Mouse (Mus musculus) hindbrain, embryonic 14.5 days (tissue): ENCODE measurements around the gene 2300002M23Rik. TPM values are rescaled to one million over a fixed set of nuclear protein-coding genes. Genes with fewer than 3 reads are reported as not detected.

Source experiments
- ATAC-seq: fragments of 200-750 bp; cut with Nextera tagmentation; 2 replicates; pipeline ENCODE4 v1.8.0; 2017; ENCODE audit warnings: moderate number of reproducible peaks, mild to moderate bottlenecking, moderate TSS enrichment, moderate library complexity; ENCODE audit not compliant: low FRiP score
- DNase-seq: peaks from one replicate; pipeline ENCODE4 v3.0.0-alpha.2; 2015; ENCODE audit warnings: low spot score
- H3K27ac ChIP-seq: fragments of 300-500 bp; sonication (generic); 2 replicates; pipeline ENCODE4 v1.5.1; 2014; ENCODE audit warnings: mild to moderate bottlenecking, moderate library complexity
- H3K27me3 ChIP-seq: fragments of 300-500 bp; sonication (generic); 2 replicates; pipeline ENCODE4 v1.6.1; 2014; ENCODE audit warnings: mild to moderate bottlenecking, low read length, mixed read lengths; ENCODE audit not compliant: control insufficient read depth, insufficient read depth
- H3K36me3 ChIP-seq: fragments of 300-500 bp; sonication (generic); replicated peaks from 2 replicates; pipeline ENCODE4 v1.6.1; 2014; ENCODE audit not compliant: control insufficient read depth, insufficient read depth
- H3K4me1 ChIP-seq: fragments of 300-500 bp; sonication (generic); replicated peaks from 2 replicates; pipeline ENCODE4 v1.6.1; 2014; ENCODE audit warnings: antibody characterized with exemption, low read length, mixed read lengths; ENCODE audit not compliant: control insufficient read depth, insufficient read depth
- H3K4me2 ChIP-seq: fragments of 300-500 bp; sonication (generic); replicated peaks from 2 replicates; pipeline ENCODE4 v1.6.1; 2014; ENCODE audit warnings: mild to moderate bottlenecking, moderate library complexity
- H3K4me3 ChIP-seq: fragments of 300-500 bp; sonication (generic); replicated peaks from 2 replicates; pipeline ENCODE4 v1.5.1; 2014; ENCODE audit warnings: mild to moderate bottlenecking, low read length
- H3K9ac ChIP-seq: fragments of 300-500 bp; sonication (generic); 2 replicates; pipeline ENCODE4 v1.6.1; 2014
- H3K9me3 ChIP-seq: fragments of 300-500 bp; sonication (generic); 2 replicates; pipeline ENCODE4 v1.6.1; 2016; ENCODE audit warnings: low read length; ENCODE audit not compliant: control insufficient read depth
- WGBS: fragments of 180-500 bp; shearing (Covaris S2); extraction: QIAGEN DNeasy Blood & Tissue Kit; methylation state at CpG from one replicate; pipeline ENCODE4 v1.1.7; 2014; 5-methylcytosine and 5-hydroxymethylcytosine counted together
- polyA plus RNA-seq: library from polyadenylated mRNA; unstranded; fragments of >200 nt; fragmentation: Nextera tagmentation; extraction: Ambion mirVana; gene quantifications from 2 replicates; pipeline ENCODE4 v1.2.1, GENCODE M21; 2014

The 2300002M23Rik gene
- polyA plus RNA-seq, 1 experiment from 2014 or later, result not detected

DNA sequence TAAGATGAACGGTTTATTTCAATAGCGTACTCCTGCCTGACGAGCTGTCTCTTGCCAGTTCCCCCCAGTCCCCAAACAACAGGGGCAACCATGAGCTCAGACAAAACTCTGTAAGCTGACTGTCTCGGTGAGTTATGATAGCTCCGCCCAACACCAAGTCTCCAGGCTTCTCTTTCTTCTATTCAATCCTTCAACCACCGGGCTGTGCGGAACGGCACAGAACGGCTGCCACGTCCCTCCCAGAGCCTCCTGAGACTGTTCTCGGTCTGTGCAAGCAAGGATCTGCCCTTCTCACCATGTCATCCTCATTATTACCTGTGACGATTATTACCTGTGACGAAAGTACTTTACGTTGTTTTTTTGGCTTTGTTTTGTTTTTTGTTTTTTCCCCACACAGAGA is 3.6 kb downstream of the 2300002M23Rik start:
- H3K9ac ChIP-seq, result no peak overlapping the region
- no peaks in the 10 kb centered on the region for H3K36me3 ChIP-seq
- no peak overlapping the region for H3K4me3 ChIP-seq
- H3K27me3 ChIP-seq, result peaks cover 17% of the 10 kb centered on the region
- 0 out of 2 replicates have a peak, but pooled peaks cover 3% of the 10 kb centered on the region for H3K4me1 ChIP-seq
- no peak overlapping the region for H3K27ac ChIP-seq
- DNase-seq, result no peak
- no peaks in the 10 kb centered on the region for H3K9me3 ChIP-seq
- H3K4me2 ChIP-seq, result no peak overlapping the region
- ATAC-seq, result no peak
- 58% methylated on average over 14 of the region's 14 CpGs for WGBS

DNA sequence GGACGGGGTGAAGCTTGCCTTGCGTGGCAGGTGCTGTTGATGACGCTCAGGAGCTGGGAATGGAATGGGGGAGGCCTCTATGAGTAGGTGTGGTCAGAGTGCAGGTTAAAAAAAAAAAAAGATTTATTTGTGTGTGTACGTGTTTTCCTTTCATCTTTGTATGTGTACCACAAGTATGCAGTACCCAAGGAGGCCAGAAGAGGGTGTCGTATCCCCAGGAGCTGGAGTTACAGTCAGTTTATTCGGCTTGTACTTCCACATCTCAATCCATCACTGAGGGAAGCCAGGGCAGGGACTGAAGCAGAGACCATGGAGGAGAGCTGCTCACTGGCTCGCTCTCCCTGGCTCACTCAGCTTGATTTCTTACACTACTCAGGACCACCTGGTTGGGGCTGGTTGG is 4.2 kb downstream of the 2300002M23Rik start:
- peaks cover 17% of the 10 kb centered on the region for H3K27me3 ChIP-seq
- no peak overlapping the region for H3K4me2 ChIP-seq
- no peak for ATAC-seq
- H3K27ac ChIP-seq, result no peak overlapping the region
- 96% methylated on average over 7 of the region's 7 CpGs for WGBS
- H3K4me1 ChIP-seq, result 0 out of 2 replicates have a peak, but pooled peaks cover 3% of the 10 kb centered on the region
- H3K9me3 ChIP-seq, result no peaks in the 10 kb centered on the region
- H3K4me3 ChIP-seq, result no peak overlapping the region
- H3K9ac ChIP-seq, result no peak overlapping the region
- H3K36me3 ChIP-seq, result no peaks in the 10 kb centered on the region
- no peak for DNase-seq

DNA sequence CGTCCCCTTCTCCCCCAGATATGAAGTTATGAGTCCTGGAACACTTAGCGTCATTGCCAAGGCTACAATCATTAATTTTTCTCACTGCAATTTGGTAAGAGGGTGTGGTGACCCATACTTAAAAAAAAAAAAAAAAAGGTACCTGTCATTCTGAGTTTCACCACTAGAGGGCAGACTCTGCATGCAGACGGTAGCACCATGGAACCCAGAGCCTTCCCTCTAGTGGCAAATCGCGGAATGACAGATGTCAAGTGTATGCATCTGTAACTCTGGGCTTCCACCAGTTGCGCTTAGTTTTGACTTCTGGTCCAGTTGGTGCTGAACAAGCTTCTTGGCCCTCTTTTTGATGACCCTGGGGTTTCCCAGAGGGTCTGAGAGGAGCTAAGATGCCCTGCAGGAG is 11.0 kb downstream of the 2300002M23Rik start:
- H3K27ac ChIP-seq, result no peak overlapping the region
- ATAC-seq, result no peak
- 21% methylated on average over 6 of the region's 6 CpGs for WGBS

DNA sequence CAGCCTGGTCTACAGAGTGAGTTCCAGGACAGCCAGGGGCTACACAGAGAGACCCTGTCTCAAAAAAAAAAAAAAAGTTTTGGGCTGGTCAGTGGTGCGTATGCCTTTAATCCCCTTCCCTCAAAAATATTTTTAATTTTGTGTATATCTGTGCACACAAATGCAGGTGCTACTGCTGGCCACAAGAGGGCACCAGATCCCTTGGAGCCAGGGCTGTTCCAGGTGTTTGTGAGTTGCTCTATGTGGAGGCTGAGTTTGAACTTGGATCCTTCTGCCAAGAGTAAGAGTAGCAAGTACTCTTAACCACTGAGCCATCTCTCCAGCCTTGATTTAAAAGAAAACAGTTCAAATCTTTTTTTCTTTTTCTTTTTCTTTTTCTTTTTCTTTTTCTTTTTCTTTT is 15.7 kb downstream of the 2300002M23Rik start:
- 88% methylated on average over 1 of the region's 1 CpGs for WGBS
- no peak for DNase-seq
- Histone ChIP-seq H3K9me3 (no peaks in the 10 kb centered on the region), H3K4me2 (no peak overlapping the region), H3K9ac (no peak overlapping the region), H3K27ac (no peak overlapping the region), H3K27me3 (no peaks in the 10 kb centered on the region), H3K4me3 (no peak overlapping the region), H3K4me1 (no peaks in the 10 kb centered on the region), H3K36me3 (no peaks in the 10 kb centered on the region)
- ATAC-seq, result no peak

More for the DNA sequence above, 11.0 kb downstream of the 2300002M23Rik start:
- Histone ChIP-seq H3K4me2 (no peak overlapping the region), H3K9me3 (no peaks in the 10 kb centered on the region), H3K36me3 (no peaks in the 10 kb centered on the region), H3K4me1 (no peaks in the 10 kb centered on the region), H3K4me3 (no peak overlapping the region), H3K9ac (no peak overlapping the region), H3K27me3 (no peaks in the 10 kb centered on the region)
- peak; percentile 80 for DNase-seq

DNA sequence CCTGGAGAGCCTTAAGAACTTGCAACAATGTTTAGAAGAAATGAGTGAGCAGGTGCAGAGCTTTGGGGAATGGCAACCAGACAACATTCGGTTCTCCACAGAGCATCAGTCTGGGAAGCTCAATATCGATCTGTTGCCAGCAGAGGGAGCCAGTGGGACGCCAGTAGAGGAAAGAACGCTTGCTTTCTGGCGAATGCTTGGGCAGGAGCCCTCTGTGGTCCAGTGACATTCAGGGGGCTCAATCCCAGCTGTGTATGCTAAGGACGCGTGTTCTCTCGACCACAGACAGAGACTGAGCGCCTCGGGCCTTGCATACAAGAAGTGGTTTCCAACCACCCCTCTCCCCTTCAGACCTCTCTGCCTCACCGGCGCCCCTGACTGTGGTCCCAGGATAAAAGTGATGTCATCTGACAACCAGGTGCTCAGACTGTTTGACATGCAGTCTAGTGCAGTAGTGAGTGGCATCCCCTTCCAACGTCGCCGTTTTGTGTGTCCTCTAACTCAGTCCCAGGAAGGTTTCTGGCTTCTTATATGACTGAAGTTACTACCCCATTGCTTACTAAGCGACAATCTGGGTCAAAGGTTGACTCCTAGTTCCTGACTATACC is 17.2 kb downstream of the 2300002M23Rik start:
- 18% methylated on average over 16 of the region's 16 CpGs for WGBS
- no peaks in the 10 kb centered on the region for H3K36me3 ChIP-seq
- peak overlapping the region; percentile 10; the same call in 1 of the 2 replicates for H3K4me3 ChIP-seq
- ATAC-seq, result peak; percentile 60; the same call in 1 of the 2 replicates
- H3K9me3 ChIP-seq, result no peaks in the 10 kb centered on the region
- no peaks in the 10 kb centered on the region for H3K4me1 ChIP-seq
- no peak overlapping the region for H3K27ac ChIP-seq
- peak; percentile 93 for DNase-seq
- H3K27me3 ChIP-seq, result no peaks in the 10 kb centered on the region
- peak overlapping the region; percentile 50 for H3K9ac ChIP-seq
- peak overlapping the region; percentile 47 for H3K4me2 ChIP-seq

DNA sequence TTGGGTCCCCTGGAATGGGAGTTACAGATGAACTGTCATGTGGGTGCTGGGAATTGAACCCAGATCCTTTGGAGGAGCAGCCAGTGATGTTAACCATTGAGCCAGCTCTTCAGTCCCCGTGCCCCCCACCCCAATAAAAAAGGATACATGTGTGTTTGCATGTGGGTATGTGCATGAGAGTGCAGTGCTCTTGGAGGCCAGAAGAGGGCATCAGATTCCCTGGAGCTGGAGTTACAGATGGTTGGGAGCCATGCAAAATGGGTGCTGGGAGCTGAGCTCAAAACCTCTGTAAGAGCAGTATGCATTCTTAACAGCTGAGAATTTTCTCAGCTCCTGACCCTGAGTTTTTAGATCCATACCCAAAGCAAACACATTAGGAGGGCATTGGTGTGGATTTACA is 20.0 kb downstream of the 2300002M23Rik start:
- Histone ChIP-seq H3K36me3 (no peaks in the 10 kb centered on the region), H3K9ac (no peak overlapping the region), H3K4me1 (no peaks in the 10 kb centered on the region), H3K27ac (no peak overlapping the region), H3K9me3 (no peaks in the 10 kb centered on the region), H3K4me2 (no peak overlapping the region), H3K27me3 (no peaks in the 10 kb centered on the region), H3K4me3 (no peak overlapping the region)
- DNase-seq (no peak), ATAC-seq (no peak)
- 94% methylated on average over 1 of the region's 1 CpGs for WGBS

DNA sequence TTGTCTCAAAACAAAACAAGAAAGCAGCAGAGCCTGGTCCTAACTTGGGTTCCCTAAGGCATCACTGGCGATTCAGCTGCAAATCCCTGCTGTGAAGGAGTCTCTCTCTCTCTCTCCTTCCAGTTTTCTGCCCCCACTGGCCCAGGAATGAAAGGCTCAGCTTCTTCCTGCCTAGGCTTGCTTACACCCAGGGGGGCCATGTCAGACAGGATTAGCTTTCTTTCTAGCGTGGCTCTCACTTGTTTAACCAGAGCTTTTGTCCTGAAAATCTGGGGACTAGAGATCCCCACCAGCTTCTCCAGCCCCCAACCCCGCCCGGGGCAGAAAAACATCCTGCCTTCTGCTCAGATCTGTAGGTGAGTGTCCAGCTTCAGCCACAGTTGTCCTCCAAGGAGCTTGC is 21.1 kb downstream of the 2300002M23Rik start:
- no peak overlapping the region for H3K4me3 ChIP-seq
- ATAC-seq (no peak), DNase-seq (no peak)
- H3K36me3 ChIP-seq, result no peaks in the 10 kb centered on the region
- no peak overlapping the region for H3K27ac ChIP-seq
- WGBS, result 20% methylated on average over 4 of the region's 4 CpGs
- no peaks in the 10 kb centered on the region for H3K27me3 ChIP-seq
- no peaks in the 10 kb centered on the region for H3K9me3 ChIP-seq
- H3K4me2 ChIP-seq, result no peak overlapping the region
- no peak overlapping the region for H3K9ac ChIP-seq
- no peaks in the 10 kb centered on the region for H3K4me1 ChIP-seq

DNA sequence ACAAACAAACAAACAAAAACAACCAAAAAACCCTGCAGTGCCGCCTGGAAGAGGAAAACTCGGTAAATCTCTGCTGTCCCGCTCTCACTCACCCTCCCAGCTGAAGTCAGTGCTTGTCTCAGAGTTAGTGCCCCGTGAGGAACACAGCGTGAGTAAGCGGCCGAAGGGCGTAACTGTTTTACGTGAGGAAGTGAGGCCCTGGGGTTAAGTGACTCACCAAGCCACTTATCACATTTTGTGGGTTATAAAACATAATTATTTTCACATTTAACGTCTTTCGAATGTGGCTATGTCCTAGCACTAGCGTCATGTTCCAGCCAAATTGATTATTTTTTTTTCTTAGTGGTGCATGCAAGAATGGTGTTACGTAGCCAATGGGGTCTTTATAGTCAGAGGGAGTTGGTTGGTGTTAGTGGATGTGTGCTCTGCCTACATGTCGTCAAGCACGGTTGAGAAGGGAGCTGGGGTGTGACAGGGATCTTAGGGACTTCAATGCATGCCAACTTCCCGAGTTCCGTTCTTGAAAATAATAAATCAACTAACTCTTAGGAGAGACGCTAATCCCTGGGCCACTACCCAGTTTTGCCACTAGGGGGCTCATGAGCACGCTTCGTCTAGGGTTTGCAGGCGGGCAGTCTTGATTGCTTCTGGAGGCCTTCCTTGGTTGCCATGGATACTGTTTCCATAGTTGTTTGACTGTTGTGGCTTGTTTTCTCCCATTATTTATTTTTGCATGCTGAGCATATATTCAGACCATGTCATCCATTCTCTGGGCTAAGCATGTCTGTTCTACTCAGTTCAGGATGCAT is 23.4 kb downstream of the 2300002M23Rik start:
- DNase-seq (peak; percentile 96), ATAC-seq (peak; percentile 84)
- Histone ChIP-seq H3K4me3 (no peak overlapping the region), H3K9me3 (no peaks in the 10 kb centered on the region), H3K4me2 (0 out of 2 replicates have a peak overlapping the region, but pooled peaks have one; percentile 0), H3K36me3 (no peaks in the 10 kb centered on the region), H3K27ac (peak overlapping the region; percentile 9), H3K4me1 (no peaks in the 10 kb centered on the region), H3K27me3 (no peaks in the 10 kb centered on the region), H3K9ac (no peak overlapping the region)
- 51% methylated on average over 21 of the region's 21 CpGs for WGBS

DNA sequence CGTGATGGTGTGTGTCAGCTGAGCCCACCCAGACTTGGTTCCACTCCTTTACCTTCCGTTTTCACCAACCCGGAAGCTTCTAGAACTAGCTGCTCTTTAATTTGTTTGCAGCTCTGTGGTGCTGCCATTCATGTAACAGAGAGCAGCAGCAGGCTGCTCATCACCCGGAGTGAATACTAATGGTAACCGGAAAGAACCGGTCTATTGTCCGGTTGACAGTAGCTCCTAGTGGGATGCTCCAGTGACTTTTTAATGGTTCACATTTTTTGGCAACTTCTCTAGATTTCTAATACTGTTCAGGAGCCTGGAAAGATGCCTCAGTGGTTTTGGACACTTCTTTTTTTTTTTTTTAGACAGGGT is 23.9 kb downstream of the 2300002M23Rik start:
- Histone ChIP-seq H3K4me1 (no peaks in the 10 kb centered on the region), H3K4me2 (0 out of 2 replicates have a peak overlapping the region, but pooled peaks have one; percentile 0), H3K27ac (peak overlapping the region; percentile 9), H3K9me3 (no peaks in the 10 kb centered on the region), H3K9ac (no peak overlapping the region), H3K36me3 (no peaks in the 10 kb centered on the region), H3K4me3 (no peak overlapping the region), H3K27me3 (no peaks in the 10 kb centered on the region)
- WGBS, result 51% methylated on average over 7 of the region's 7 CpGs
- DNase-seq, result no peak
- peak; percentile 68; the same call in 1 of the 2 replicates for ATAC-seq
